Mouse (Mus musculus): ENCODE data around the gene Hesx1.

DNA sequence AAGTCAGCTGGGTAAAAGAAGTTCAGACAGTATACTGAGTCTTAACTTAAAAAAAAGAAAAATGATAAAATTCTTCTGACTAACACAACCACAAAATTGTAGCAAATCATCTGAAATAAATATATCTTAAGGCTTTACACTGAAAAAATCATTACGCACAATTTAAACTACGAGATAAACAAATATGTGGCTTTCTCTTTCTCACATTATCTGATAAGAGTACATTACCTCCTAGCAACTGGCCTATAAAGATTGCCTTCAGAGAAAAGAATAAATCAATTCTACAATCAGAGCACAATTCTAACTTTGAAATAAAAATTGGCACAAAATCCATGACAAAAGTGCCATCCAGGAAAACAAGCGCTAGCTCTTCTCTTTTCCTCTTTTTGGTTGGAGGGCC is 25.1 kb upstream of the Hesx1 start:
- no peak for TF ChIP-seq CEBPB (IDR thresholded peaks at IDR 0.05; ENCODE audit: low read depth)
- TF ChIP-seq MYOG (IDR thresholded peaks at IDR 0.05; ENCODE audit: control insufficient read depth, extremely low read depth, insufficient read length), result no peak
- no peak for TF ChIP-seq CTCF (IDR thresholded peaks at IDR 0.05; ENCODE audit: control insufficient read depth, insufficient read depth, insufficient read length)
